Mouse (Mus musculus): ENCODE data around the gene Ppp1r15a. TPM values are rescaled to one million over a fixed set of nuclear protein-coding genes. Genes with fewer than 3 reads are reported as not detected.

Ppp1r15a gene
- polyA plus RNA-seq, 1 experiment from 2014 or later, result 180 TPM

GRCm38 (mm10) chr7:45514411-45514810 lies 11.7 kb downstream of the Ppp1r15a start:
- peak overlapping the region; percentile 62; the same call in 1 of the 2 replicates for H3K4me2 ChIP-seq
- peak overlapping the region; percentile 82 for H3K27ac ChIP-seq

DNA sequence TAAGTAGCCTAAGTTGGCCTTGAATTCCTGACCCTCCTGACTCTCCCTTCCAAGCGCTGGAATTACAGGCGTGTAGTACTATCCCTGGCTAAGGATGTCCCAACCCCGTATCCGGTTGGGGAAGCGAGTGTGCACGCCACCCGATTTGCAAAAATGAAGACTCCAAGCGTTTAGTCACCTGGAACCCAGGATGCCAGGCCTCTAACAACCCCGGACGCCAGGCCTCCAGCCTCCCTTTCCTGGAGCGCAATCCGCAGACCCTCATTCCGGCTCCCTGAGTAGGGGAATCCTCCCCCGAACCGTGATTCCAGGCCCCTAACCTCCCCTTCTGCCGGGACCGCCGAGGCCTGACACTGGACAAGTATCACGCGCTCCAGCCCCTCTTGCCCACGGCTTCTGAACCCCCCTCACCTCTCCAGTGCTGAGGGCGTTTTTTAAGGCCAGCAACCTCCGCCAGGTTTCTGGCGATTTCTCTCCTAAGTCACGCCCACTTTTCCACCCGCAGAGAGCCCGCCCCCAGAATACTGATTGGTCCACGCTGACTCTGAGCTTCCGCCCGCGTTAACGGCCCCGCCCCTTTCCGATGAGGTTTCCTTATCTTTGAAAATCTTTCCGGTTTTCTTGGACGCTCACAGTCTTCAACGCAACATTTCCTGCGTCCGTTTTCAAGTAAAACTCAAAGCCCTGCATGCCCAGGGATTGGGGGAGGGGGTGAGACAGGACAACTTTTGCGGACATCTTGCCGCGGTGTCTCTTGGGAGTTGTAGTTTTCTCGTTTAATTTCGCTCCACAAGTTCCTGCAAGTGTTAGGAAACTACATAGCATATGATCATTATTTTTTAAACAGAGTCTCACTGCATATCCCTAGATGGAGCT lies 15.9 kb downstream of the Ppp1r15a start, which contains the start of gene Nucb1:
TSS of gene Nucb1 (minus strand) at position 495 of the 876 bp plus-strand sequence.
- H3K9ac ChIP-seq, result peak within 1 kb of the TSS; percentile 98
- H3K27ac ChIP-seq, result peak within 1 kb of the TSS; percentile 98
- under 1% methylated on average over 44 of the region's 44 CpGs for WGBS (ENCODE audit: insufficient replicate concordance)
- H3K27me3 ChIP-seq, result no peaks in the 10 kb centered on the region
- H3K4me3 ChIP-seq (replicated peaks), result peak within 1 kb of the TSS; percentile 95
- H3K4me2 ChIP-seq, result peak within 1 kb of the TSS; percentile 97
- ATAC-seq (ENCODE audit: low read depth) (peak; percentile 74), DNase-seq (peak; percentile 92)
- peaks cover 58% of the 10 kb centered on the region for H3K4me1 ChIP-seq (replicated peaks)
- no peaks in the 10 kb centered on the region for H3K9me3 ChIP-seq (replicated peaks)
- H3K36me3 ChIP-seq, result peaks cover 29% of the 10 kb centered on the region

More at GRCm38 (mm10) chr7:45514411-45514810, 11.7 kb downstream of the Ppp1r15a start:
- no peak for DNase-seq
- Histone ChIP-seq H3K9me3 (replicated peaks) (no peaks in the 10 kb centered on the region), H3K4me1 (replicated peaks) (peaks cover 49% of the 10 kb centered on the region), H3K36me3 (no peaks in the 10 kb centered on the region), H3K9ac (peak overlapping the region; percentile 60; the same call in 1 of the 2 replicates), H3K4me3 (replicated peaks) (no peak overlapping the region), H3K27me3 (no peaks in the 10 kb centered on the region)
- 73% methylated on average over 7 of the region's 7 CpGs for WGBS (ENCODE audit: insufficient replicate concordance)
- ATAC-seq (ENCODE audit: low read depth), result no peak

- peaks cover 37% of the 10 kb centered on the region for H3K36me3 ChIP-seq
- peak overlapping the region; percentile 95 for H3K4me3 ChIP-seq (replicated peaks)
- H3K27me3 ChIP-seq, result no peaks in the 10 kb centered on the region
- DNase-seq (peak; percentile 44), ATAC-seq (ENCODE audit: low read depth) (peak; percentile 47)
- 17% methylated on average over 19 of the region's 19 CpGs for WGBS (ENCODE audit: insufficient replicate concordance)
- peaks cover 58% of the 10 kb centered on the region for H3K4me1 ChIP-seq (replicated peaks)
- H3K9me3 ChIP-seq (replicated peaks), result no peaks in the 10 kb centered on the region
- H3K4me2 ChIP-seq, result peak overlapping the region; percentile 97
- peak overlapping the region; percentile 98 for H3K9ac ChIP-seq
- peak overlapping the region; percentile 98 for H3K27ac ChIP-seq
Observed at GRCm38 (mm10) chr7:45509181-45509882, 16.7 kb downstream of the Ppp1r15a start.

GRCm38 (mm10) chr7:45508561-45508960 lies 17.5 kb downstream of the Ppp1r15a start:
- DNase-seq (peak; percentile 80), ATAC-seq (ENCODE audit: low read depth) (peak; percentile 82)
- peak overlapping the region; percentile 97 for H3K4me2 ChIP-seq
- H3K27ac ChIP-seq, result peak overlapping the region; percentile 98
- H3K9ac ChIP-seq, result peak overlapping the region; percentile 98
- peaks cover 43% of the 10 kb centered on the region for H3K36me3 ChIP-seq
- 19% methylated on average over 6 of the region's 6 CpGs for WGBS (ENCODE audit: insufficient replicate concordance)
- H3K27me3 ChIP-seq, result no peaks in the 10 kb centered on the region
- peak overlapping the region; percentile 95 for H3K4me3 ChIP-seq (replicated peaks)
- no peaks in the 10 kb centered on the region for H3K9me3 ChIP-seq (replicated peaks)
- peaks cover 57% of the 10 kb centered on the region for H3K4me1 ChIP-seq (replicated peaks)

DNA sequence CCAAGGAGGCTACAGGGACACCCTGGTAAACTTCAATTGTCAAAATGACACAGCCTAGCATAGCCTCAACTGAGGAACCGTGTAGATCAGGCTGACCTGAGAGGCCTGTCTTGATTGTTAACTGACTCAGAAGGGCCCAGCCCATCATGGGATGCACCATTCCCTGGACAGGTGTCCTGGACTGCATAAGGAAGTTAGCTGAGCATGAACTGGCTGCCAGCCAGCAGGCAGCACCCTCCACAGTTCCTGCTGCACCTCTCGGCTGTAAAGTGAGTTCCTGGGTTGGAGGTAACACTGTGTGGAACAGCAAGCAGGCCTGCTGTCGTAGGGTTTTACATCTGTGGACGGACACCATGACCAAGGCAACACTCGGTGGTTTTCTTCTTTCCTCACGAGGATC lies 18.5 kb downstream of the Ppp1r15a start:
- Histone ChIP-seq H3K27me3 (no peaks in the 10 kb centered on the region), H3K4me2 (peak overlapping the region; percentile 97), H3K4me3 (replicated peaks) (peak overlapping the region; percentile 95), H3K4me1 (replicated peaks) (peaks cover 57% of the 10 kb centered on the region), H3K9ac (peak overlapping the region; percentile 79), H3K9me3 (replicated peaks) (no peaks in the 10 kb centered on the region), H3K27ac (peak overlapping the region; percentile 98), H3K36me3 (peaks cover 52% of the 10 kb centered on the region)
- WGBS (ENCODE audit: insufficient replicate concordance), result 79% methylated on average over 6 of the region's 6 CpGs
- no peak for ATAC-seq (ENCODE audit: low read depth)
- no peak for DNase-seq

- WGBS (ENCODE audit: insufficient replicate concordance), result 92% methylated on average over 6 of the region's 6 CpGs
- Histone ChIP-seq H3K4me1 (replicated peaks) (peaks cover 9% of the 10 kb centered on the region), H3K36me3 (peaks cover 98% of the 10 kb centered on the region), H3K27ac (no peak overlapping the region), H3K4me2 (no peak overlapping the region), H3K4me3 (replicated peaks) (no peak overlapping the region), H3K27me3 (no peaks in the 10 kb centered on the region), H3K9ac (no peak overlapping the region), H3K9me3 (replicated peaks) (no peaks in the 10 kb centered on the region)
- ATAC-seq (ENCODE audit: low read depth) (no peak), DNase-seq (no peak)
Observed at GRCm38 (mm10) chr7:45498427-45498826, 27.6 kb downstream of the Ppp1r15a start.

- H3K9me3 ChIP-seq (replicated peaks), result no peaks in the 10 kb centered on the region
- peaks cover 76% of the 10 kb centered on the region for H3K36me3 ChIP-seq
- H3K27ac ChIP-seq, result no peak overlapping the region
- H3K4me2 ChIP-seq, result no peak overlapping the region
- no peak for ATAC-seq (ENCODE audit: low read depth)
- peaks cover 39% of the 10 kb centered on the region for H3K4me1 ChIP-seq (replicated peaks)
- H3K27me3 ChIP-seq, result no peaks in the 10 kb centered on the region
- no peak for DNase-seq
- no peak overlapping the region for H3K4me3 ChIP-seq (replicated peaks)
- no peak overlapping the region for H3K9ac ChIP-seq
- WGBS (ENCODE audit: insufficient replicate concordance), result 86% methylated on average over 9 of the region's 9 CpGs
Observed at GRCm38 (mm10) chr7:45494548-45494947, 31.5 kb downstream of the Ppp1r15a start.

DNA sequence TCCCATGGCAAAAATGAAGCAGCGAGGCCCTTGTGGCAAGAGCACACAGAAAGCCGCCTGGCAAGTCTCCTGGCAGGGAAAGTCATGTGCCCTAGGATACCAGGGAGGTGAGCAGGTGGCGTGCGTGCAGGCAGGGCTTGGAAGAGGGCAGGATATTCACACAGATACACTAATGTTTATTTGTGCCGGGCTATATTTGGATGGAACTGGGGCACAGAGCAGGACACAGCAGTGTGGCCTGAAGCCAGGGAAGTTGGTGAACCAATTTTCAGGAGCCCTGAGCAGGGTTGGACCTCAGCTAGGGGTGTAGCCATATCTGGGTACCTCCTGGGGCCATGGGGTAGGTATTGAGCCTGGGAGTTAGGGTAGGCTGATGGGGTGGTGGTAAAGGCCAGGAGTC lies 33.1 kb downstream of the Ppp1r15a start:
- Histone ChIP-seq H3K4me3 (replicated peaks) (no peak overlapping the region), H3K27me3 (no peaks in the 10 kb centered on the region), H3K27ac (no peak overlapping the region), H3K9me3 (replicated peaks) (no peaks in the 10 kb centered on the region), H3K9ac (no peak overlapping the region), H3K36me3 (peaks cover 60% of the 10 kb centered on the region), H3K4me1 (replicated peaks) (peaks cover 55% of the 10 kb centered on the region), H3K4me2 (no peak overlapping the region)
- DNase-seq (no peak), ATAC-seq (ENCODE audit: low read depth) (no peak)
- 88% methylated on average over 5 of the region's 5 CpGs for WGBS (ENCODE audit: insufficient replicate concordance)

GRCm38 (mm10) chr7:45492225-45492844 lies 33.7 kb downstream of the Ppp1r15a start:
- Histone ChIP-seq H3K4me1 (replicated peaks) (peaks cover 61% of the 10 kb centered on the region), H3K4me2 (no peak overlapping the region), H3K9ac (no peak overlapping the region), H3K27me3 (no peaks in the 10 kb centered on the region), H3K9me3 (replicated peaks) (no peaks in the 10 kb centered on the region), H3K4me3 (replicated peaks) (no peak overlapping the region), H3K27ac (peak overlapping the region; percentile 15; the same call in 1 of the 2 replicates), H3K36me3 (peaks cover 54% of the 10 kb centered on the region)
- DNase-seq (no peak), ATAC-seq (ENCODE audit: low read depth) (no peak)
- 87% methylated on average over 8 of the region's 8 CpGs for WGBS (ENCODE audit: insufficient replicate concordance)

DNA sequence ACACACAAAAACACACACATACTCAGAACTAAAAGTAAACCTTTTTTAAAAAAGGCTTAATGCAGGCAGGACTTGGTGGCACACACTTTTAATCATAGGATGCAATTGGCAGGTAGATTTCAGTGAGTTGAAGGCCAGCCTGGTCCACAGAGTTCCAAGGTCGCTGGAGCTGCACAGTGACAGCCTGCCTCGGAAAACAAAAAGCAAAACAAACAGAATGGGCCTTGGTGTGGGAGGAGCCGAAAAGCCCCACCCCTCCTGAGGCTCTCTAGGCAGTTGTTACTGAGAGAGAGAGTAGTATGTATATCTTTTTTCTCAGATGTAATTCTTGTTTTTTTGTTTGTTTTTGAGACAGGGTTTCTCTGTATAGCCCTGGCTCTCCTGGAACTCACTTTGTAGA lies 34.8 kb downstream of the Ppp1r15a start:
- Histone ChIP-seq H3K9me3 (replicated peaks) (no peaks in the 10 kb centered on the region), H3K27ac (peak overlapping the region; percentile 78), H3K4me2 (peak overlapping the region; percentile 36), H3K9ac (peak overlapping the region; percentile 1; the same call in 1 of the 2 replicates), H3K27me3 (no peaks in the 10 kb centered on the region), H3K36me3 (peaks cover 43% of the 10 kb centered on the region), H3K4me3 (replicated peaks) (no peak overlapping the region), H3K4me1 (replicated peaks) (peaks cover 72% of the 10 kb centered on the region)
- ATAC-seq (ENCODE audit: low read depth), result peak; percentile 60
- 20% methylated on average over 3 of the region's 3 CpGs for WGBS (ENCODE audit: insufficient replicate concordance)
- peak; percentile 46 for DNase-seq

DNA sequence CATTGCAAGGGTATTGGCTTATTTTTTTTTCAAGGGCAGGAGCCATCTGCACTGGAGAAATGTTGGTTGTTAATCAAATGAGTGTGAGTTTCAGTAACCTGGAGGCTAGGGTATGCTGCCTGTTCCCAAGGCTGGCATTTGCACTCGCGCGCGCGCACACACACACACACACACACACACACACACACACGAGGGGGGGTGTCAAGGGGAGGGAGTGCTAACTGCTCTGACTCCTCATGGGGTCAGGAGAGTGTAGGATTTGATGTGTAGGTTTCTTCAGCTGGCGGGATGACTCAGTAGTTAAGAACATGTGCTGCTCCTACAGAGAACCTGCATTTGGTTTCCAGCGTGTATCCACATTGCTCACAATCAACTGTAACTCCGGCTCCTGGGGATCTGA lies 35.2 kb downstream of the Ppp1r15a start:
- peak overlapping the region; percentile 1; the same call in 1 of the 2 replicates for H3K9ac ChIP-seq
- H3K9me3 ChIP-seq (replicated peaks), result no peaks in the 10 kb centered on the region
- H3K27me3 ChIP-seq, result no peaks in the 10 kb centered on the region
- H3K27ac ChIP-seq, result peak overlapping the region; percentile 78
- ATAC-seq (ENCODE audit: low read depth), result peak; percentile 30; the same call in 1 of the 2 replicates
- H3K4me2 ChIP-seq, result peak overlapping the region; percentile 36
- H3K36me3 ChIP-seq, result peaks cover 39% of the 10 kb centered on the region
- H3K4me1 ChIP-seq (replicated peaks), result peaks cover 76% of the 10 kb centered on the region
- 51% methylated on average over 9 of the region's 9 CpGs for WGBS (ENCODE audit: insufficient replicate concordance)
- no peak overlapping the region for H3K4me3 ChIP-seq (replicated peaks)
- DNase-seq, result no peak

All from liver, embryonic 13.5 days (tissue).